Mouse (Mus musculus): ENCODE measurements around the gene Aida.
"Not testable (repeated sequence)": the region's sequence is repeated elsewhere in the genome, so short reads cannot be mapped to it uniquely, and the experiment has no call there.

The Aida gene

DNA sequence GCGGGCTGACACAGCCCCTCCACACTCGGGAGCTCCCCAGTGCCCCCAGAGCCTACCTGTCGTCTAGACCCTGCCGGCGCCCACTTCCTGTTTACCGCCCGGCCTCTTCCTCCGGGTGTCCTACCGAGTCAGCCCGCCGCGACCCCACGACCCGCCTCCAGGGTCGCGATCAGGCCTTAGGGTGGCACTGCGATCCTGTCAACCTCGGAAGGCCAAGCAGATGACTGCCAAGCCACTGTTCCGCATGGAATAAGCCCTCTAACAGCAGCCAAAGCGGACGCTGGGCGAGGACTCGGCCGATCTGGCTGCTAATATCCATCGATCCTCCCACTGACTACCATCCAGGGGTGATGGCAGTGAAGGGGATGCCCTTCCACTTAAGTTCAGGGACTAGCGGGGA is at the start of gene Aida:
Aida (plus strand) TSS at position 126 of the 400 bp plus-strand sequence.
- DNase-seq (ENCODE audit: low spot score in 2 of 2), result peak in 1 of 2 experiments; percentile 27

GRCm38 (mm10) chr1:183248144-183248543 is 48.2 kb upstream of the Aida start:
- no peak for DNase-seq (ENCODE audit: low spot score in 2 of 2)

DNA sequence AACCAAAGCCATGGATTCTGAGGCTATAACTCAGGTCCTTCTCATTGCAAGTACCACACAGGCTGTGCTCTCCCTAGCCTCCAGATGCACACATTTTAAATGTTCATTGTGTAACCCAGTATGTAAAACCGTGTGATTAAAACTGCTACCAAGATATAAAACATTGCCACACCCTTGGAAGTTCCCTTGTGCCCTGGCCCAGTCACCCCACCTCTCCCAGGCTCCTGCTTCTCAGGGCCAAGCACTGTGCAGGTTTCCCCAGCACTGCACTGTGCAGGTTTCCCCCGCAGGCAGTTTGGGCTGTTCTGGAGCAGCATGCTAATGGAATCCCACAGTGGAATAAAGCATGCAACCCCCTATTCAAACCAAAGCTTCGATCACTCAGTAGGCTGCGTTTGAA is 45.8 kb upstream of the Aida start:
- no peak for DNase-seq (ENCODE audit: low spot score in 2 of 2)

DNA sequence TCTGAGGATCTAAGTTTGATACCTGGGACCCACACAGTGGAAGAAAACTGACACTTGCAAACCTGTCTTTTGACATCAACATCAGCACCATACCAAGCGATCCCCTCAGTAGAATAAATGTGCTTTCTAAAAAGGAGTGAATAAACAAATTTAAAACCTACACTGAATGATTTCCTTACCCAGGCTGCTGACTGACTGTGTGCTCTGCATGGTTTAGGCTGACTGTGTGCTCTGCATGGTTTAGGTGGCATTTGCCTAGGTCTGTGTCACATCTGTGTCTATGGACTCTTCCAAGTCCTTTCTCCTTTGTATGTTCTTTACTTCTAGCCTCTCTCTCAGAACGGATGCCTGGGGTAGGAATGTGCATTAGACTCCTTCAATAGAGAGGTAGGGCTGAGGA is 44.6 kb upstream of the Aida start:
- no peak for DNase-seq (ENCODE audit: low spot score in 2 of 2)

GRCm38 (mm10) chr1:183252574-183252973 is 43.8 kb upstream of the Aida start:
- no peak for DNase-seq (ENCODE audit: low spot score in 2 of 2)

- DNase-seq (ENCODE audit: low spot score in 2 of 2), result no peak
Observed at GRCm38 (mm10) chr1:183264145-183265008, 32.0 kb upstream of the Aida start.

DNA sequence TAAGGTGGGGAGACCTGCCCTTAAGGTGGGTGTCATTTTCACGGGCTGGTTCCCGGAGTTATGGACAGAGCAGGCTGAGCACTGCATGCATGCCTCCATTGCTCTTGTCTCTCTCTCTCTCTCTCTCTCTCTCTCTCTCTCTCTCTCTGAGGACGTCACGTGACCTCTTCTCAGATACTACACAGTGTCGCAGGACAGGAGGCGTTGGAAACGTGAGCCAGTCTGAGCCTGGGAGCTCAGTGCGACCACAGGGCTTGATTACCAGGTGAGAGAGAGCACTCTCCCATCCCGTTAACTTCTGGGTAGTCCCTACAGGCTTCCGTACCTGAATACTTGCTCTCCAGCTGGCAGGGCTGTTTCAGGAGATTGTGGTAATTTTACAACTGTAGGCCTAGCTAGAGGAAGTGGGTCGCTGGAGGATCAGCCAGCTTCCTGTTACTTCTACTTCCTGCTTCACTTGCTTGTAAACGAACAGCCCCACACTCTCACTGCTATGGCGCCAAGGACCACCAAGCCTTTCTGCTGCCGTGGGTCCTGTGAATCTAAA is 30.4 kb upstream of the Aida start:
- no peak for DNase-seq (ENCODE audit: low spot score in 2 of 2)

DNA sequence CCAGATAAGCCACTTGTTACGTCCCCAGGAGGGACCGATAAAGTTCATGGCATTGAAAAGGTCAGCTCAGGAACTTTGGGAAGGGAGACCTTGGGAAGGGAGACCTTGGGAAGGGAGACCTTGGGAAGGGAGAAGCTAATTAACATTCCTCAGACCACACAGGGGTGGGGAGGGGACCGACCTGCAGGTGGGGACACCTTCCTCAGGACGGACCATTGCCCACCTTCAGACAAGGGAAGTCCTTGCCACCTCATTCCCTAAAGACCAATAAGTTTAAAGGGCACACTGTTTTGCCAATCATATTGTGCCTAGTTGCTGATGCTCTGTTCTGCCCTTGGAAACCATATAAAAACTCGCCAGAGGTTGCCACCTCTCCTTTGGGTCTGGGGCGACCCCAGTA is 28.7 kb upstream of the Aida start:
- no peak for DNase-seq (ENCODE audit: low spot score in 2 of 2)

GRCm38 (mm10) chr1:183272867-183273818 is 23.2 kb upstream of the Aida start:
- DNase-seq (ENCODE audit: low spot score in 2 of 2), result no peak

- DNase-seq (ENCODE audit: low spot score in 2 of 2), result no peak
Observed at GRCm38 (mm10) chr1:183274385-183274784, 22.0 kb upstream of the Aida start.

- no peak for DNase-seq (ENCODE audit: low spot score in 2 of 2)
Observed at GRCm38 (mm10) chr1:183275763-183276162, 20.6 kb upstream of the Aida start.

GRCm38 (mm10) chr1:183288351-183288750 is 8.0 kb upstream of the Aida start:
- DNase-seq (ENCODE audit: low spot score in 2 of 2), result no peak

GRCm38 (mm10) chr1:183289576-183289975 is 6.8 kb upstream of the Aida start:
- no peak for DNase-seq (ENCODE audit: low spot score in 2 of 2)

- DNase-seq (ENCODE audit: low spot score in 2 of 2), result peak; percentile 85 to 92
Observed at GRCm38 (mm10) chr1:183296877-183297383, 540 bp downstream of the Aida start, which contains the start of gene Brox. Gene Brox (minus strand): TSS chr1:183297269.

DNA sequence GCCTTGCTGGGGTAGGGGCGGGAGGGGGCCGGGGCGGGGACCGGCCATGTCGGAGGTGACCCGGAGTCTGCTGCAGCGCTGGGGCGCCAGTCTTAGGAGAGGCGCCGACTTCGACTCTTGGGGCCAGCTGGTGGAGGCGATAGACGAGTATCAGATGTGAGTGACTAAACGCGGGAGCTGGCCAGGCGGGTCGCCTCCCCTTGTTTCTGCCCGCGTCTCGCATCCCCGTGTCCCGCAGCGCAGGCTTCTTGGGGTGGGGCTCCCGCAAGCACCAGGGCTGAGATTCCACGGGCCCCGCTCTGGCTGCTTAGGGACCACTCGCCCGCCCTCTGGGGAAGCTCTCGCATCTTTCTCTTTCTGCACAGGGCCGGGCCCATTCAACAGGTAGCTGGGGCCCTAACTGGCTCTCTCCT is 1.1 kb downstream of the Aida start:
- peak in 1 of 2 experiments; percentile 41 for DNase-seq (ENCODE audit: low spot score in 2 of 2)

DNA sequence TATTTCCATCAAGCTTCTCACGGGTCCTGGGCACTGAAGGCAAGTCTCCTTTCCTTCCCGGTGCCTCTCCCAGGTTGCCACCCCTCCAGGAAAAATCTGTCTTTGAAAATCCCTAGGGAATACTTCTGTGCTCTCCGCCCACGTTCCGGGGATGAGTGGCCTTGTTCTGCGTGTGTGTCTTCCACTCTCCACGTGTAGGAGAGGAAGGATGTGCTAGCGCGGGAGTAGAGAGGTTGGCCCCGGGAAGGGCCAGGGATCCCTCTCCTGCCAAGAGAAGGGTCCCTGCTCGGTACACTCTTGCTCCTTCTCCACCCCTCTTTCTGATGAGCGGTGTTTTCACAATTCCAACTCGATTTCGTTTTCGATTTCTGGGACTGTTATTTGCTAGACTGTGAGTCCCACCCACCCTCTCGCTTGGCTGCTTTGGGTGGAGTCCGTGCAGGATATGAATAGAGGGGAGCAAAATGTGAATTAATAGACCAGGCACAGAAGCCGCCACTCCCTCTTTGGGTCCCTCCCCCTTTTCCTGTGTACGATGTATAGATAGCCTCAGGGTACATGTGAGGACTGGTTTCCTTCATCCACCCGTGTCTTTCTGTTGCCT is 1.6 kb downstream of the Aida start:
- peak; percentile 17 to 30 for DNase-seq (ENCODE audit: low spot score in 2 of 2)

DNA sequence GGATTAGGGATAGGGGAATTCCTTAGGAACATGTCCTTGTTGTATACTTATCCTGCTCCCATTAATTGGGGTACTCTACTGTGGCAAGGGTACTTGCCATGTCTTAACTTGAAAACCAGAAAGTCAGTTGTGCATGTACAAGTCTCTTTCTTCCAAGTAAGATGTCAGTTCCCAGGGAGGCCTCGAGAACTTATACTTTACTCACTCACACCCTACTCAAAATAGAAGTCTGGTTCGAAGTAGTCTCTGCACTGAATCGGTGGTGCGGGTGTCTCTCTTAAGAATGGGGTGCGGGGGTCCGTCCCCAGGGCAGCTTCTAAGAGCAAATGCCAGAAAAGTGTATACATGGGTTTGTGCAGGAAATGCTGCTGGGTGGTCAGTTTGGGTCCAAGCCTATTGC is 2.8 kb downstream of the Aida start:
- DNase-seq (ENCODE audit: low spot score in 2 of 2), result peak; percentile 83 to 99

GRCm38 (mm10) chr1:183307555-183307954 is 11.2 kb downstream of the Aida start:
- DNase-seq (ENCODE audit: low spot score in 2 of 2), result no peak

DNA sequence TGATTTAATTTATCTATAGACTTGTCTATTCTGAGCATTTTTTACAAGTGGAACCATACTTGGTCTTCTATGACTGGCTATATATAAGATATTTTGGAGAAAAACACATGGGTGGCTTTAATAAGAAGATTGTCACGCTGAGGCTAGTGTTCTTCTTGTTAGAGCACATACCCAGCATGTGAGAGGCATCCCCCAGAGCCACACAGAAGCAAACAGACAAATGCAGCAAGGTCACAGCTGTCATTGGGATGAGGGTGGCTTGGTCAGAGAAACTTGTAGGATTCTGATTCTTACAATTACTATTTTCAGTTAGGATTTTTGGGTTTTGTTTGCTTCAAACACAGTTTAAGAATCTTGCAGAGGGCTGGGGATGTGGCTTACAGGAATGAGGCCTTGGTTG is 12.1 kb downstream of the Aida start:
- DNase-seq (ENCODE audit: low spot score in 2 of 2), result no peak

DNA sequence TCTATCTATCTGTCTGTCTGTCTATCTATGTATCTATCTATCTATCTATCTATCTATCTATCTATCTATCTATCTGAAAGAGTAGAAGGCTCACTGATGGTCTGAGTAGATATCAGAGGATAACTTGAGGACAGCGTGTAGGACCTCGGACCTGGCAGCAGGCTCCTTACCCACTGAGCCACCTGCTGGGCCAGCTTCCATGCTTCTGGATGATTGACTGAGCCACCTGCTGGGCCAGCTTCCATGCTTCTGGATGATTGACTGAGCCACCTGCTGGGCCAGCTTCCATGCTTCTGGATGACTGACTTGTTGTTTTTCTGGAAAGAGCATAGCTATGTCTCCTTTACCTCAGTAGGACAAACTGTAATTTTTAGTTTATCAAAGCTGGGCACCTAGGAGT is 13.2 kb downstream of the Aida start:
- not testable (repeated sequence) for DNase-seq (ENCODE audit: low spot score in 2 of 2)

- no peak for DNase-seq (ENCODE audit: low spot score in 2 of 2)
Observed at GRCm38 (mm10) chr1:183312076-183312475, 15.7 kb downstream of the Aida start.

Measured in frontal cortex, postnatal 14 days (tissue).